Mouse (Mus musculus) midbrain, embryonic 14.5 days (tissue): ENCODE measurements at regions not wholly inside any gene's neighbourhood (a gene's known extent, or its start where the extent isn't known, plus 50 kb on each side); places are given as distances from the start of the nearest gene placed in this dataset.

Source experiments
- ATAC-seq: fragments of 200-750 bp; cut with Nextera tagmentation; 2 replicates; pipeline ENCODE4 v1.8.0; 2017; ENCODE audit warnings: moderate number of reproducible peaks, moderate library complexity; ENCODE audit not compliant: low FRiP score, low TSS enrichment
- DNase-seq: peaks from one replicate; pipeline ENCODE4 v3.0.0-alpha.2; 2015
- H3K27ac ChIP-seq: fragments of 300-500 bp; sonication (generic); replicated peaks from 2 replicates; pipeline ENCODE4 v1.5.1; 2014; ENCODE audit warnings: mild to moderate bottlenecking, low read depth, low read length, moderate library complexity
- H3K27me3 ChIP-seq: fragments of 300-500 bp; sonication (generic); 2 replicates; pipeline ENCODE4 v1.6.1; 2014; ENCODE audit warnings: low read length, control low read depth, mixed read lengths; ENCODE audit not compliant: control insufficient read depth, insufficient read depth
- H3K36me3 ChIP-seq: fragments of 300-500 bp; sonication (generic); 2 replicates; pipeline ENCODE4 v1.6.1; 2014; ENCODE audit warnings: low read length, control low read depth; ENCODE audit not compliant: control insufficient read depth, insufficient read depth
- H3K4me1 ChIP-seq: fragments of 300-500 bp; sonication (generic); 2 replicates; pipeline ENCODE4 v1.6.1; 2014; ENCODE audit warnings: mild to moderate bottlenecking, antibody characterized with exemption, low read length, control low read depth; ENCODE audit not compliant: control insufficient read depth, insufficient read depth
- H3K4me2 ChIP-seq: fragments of 300-500 bp; sonication (generic); 2 replicates; pipeline ENCODE4 v1.6.1; 2014; ENCODE audit warnings: mild to moderate bottlenecking, low read length, moderate library complexity
- H3K4me3 ChIP-seq: fragments of 300-500 bp; sonication (generic); replicated peaks from 2 replicates; pipeline ENCODE4 v1.5.1; 2014; ENCODE audit warnings: low read depth, low read length
- H3K9ac ChIP-seq: fragments of 300-500 bp; sonication (generic); replicated peaks from 2 replicates; pipeline ENCODE4 v1.6.1; 2014; ENCODE audit warnings: mild to moderate bottlenecking, low read length, moderate library complexity
- H3K9me3 ChIP-seq: fragments of 300-500 bp; sonication (generic); 2 replicates; pipeline ENCODE4 v1.6.1; 2016; ENCODE audit warnings: low read length, control low read depth, mixed read lengths; ENCODE audit not compliant: control insufficient read depth
- WGBS: fragments of 180-500 bp; shearing (Covaris S2); extraction: QIAGEN DNeasy Blood & Tissue Kit; methylation state at CpG from one replicate; pipeline ENCODE4 v1.1.7; 2014; 5-methylcytosine and 5-hydroxymethylcytosine counted together

DNA sequence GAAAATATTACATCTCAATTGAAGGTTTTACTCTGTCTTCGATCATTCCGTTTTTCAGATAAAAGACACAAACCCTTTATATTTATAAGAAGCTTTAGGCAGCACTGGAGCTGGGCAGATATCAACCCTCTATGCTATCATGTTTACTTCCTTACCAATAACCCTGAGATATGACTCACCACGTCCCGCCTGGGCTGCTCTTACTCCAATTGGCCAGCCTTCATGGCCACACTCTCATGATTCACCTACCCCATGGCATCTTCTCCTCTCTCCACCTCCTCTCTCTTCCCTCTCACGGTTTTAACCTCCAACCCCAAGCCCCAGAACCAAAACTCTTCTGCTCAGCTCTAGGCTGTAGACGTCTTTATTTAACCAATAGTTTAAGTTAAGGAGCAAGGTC, 171.9 kb upstream of the Ubl3 start:
- Histone ChIP-seq H3K4me2 (no peak overlapping the region), H3K36me3 (no peaks in the 10 kb centered on the region), H3K9ac (no peak overlapping the region), H3K27ac (no peak overlapping the region), H3K27me3 (no peaks in the 10 kb centered on the region), H3K4me3 (no peak overlapping the region), H3K9me3 (no peaks in the 10 kb centered on the region), H3K4me1 (no peaks in the 10 kb centered on the region)
- no peak for DNase-seq
- no peak for ATAC-seq
- 88% methylated on average over 6 of the region's 6 CpGs for whole genome bisulfite sequencing

GRCm38 (mm10) chr5:148723677-148724227, 171.2 kb upstream of the Ubl3 start:
- Histone ChIP-seq H3K27ac (no peak overlapping the region), H3K9me3 (no peaks in the 10 kb centered on the region), H3K27me3 (no peaks in the 10 kb centered on the region), H3K9ac (no peak overlapping the region), H3K4me1 (no peaks in the 10 kb centered on the region), H3K4me3 (no peak overlapping the region), H3K4me2 (no peak overlapping the region), H3K36me3 (no peaks in the 10 kb centered on the region)
- WGBS: 94% methylated on average over 11 of the region's 11 CpGs
- DNase-seq (no peak), ATAC-seq (no peak)

- H3K9ac ChIP-seq: no peak overlapping the region
- no peak overlapping the region for H3K4me3 ChIP-seq
- no peaks in the 10 kb centered on the region for H3K4me1 ChIP-seq
- WGBS: 88% methylated on average over 5 of the region's 5 CpGs
- no peaks in the 10 kb centered on the region for H3K36me3 ChIP-seq
- H3K27me3 ChIP-seq: no peaks in the 10 kb centered on the region
- H3K4me2 ChIP-seq: no peak overlapping the region
- no peak overlapping the region for H3K27ac ChIP-seq
- ATAC-seq (no peak), DNase-seq (no peak)
- no peaks in the 10 kb centered on the region for H3K9me3 ChIP-seq
Measured at GRCm38 (mm10) chr5:148720604-148721003, 168.0 kb upstream of the Ubl3 start.

GRCm38 (mm10) chr5:148716633-148717032, 164.0 kb upstream of the Ubl3 start:
- Histone ChIP-seq H3K4me2 (no peak overlapping the region), H3K9me3 (no peaks in the 10 kb centered on the region), H3K4me1 (no peaks in the 10 kb centered on the region), H3K4me3 (no peak overlapping the region), H3K27ac (no peak overlapping the region), H3K27me3 (no peaks in the 10 kb centered on the region), H3K36me3 (no peaks in the 10 kb centered on the region), H3K9ac (no peak overlapping the region)
- DNase-seq: no peak
- 94% methylated on average over 6 of the region's 6 CpGs for WGBS
- no peak for ATAC-seq

- ATAC-seq (no peak), DNase-seq (no peak)
- Histone ChIP-seq H3K27me3 (no peaks in the 10 kb centered on the region), H3K4me2 (no peak overlapping the region), H3K4me3 (no peak overlapping the region), H3K4me1 (no peaks in the 10 kb centered on the region), H3K9ac (no peak overlapping the region), H3K9me3 (no peaks in the 10 kb centered on the region), H3K36me3 (no peaks in the 10 kb centered on the region), H3K27ac (no peak overlapping the region)
- WGBS: 66% methylated on average over 15 of the region's 15 CpGs
Measured at GRCm38 (mm10) chr5:148715218-148715991, 162.8 kb upstream of the Ubl3 start.

GRCm38 (mm10) chr5:148714807-148715206, 162.2 kb upstream of the Ubl3 start:
- Histone ChIP-seq H3K9ac (no peak overlapping the region), H3K27me3 (no peaks in the 10 kb centered on the region), H3K4me3 (no peak overlapping the region), H3K27ac (no peak overlapping the region), H3K4me1 (no peaks in the 10 kb centered on the region), H3K4me2 (no peak overlapping the region), H3K36me3 (no peaks in the 10 kb centered on the region), H3K9me3 (no peaks in the 10 kb centered on the region)
- no peak for ATAC-seq
- 84% methylated on average over 4 of the region's 4 CpGs for WGBS
- no peak for DNase-seq

- WGBS: 91% methylated on average over 5 of the region's 5 CpGs
- H3K4me1 ChIP-seq: peaks cover 6% of the 10 kb centered on the region
- ATAC-seq: no peak
Measured at GRCm38 (mm10) chr5:148713796-148714195, 161.2 kb upstream of the Ubl3 start.

GRCm38 (mm10) chr5:148713039-148713438, 160.4 kb upstream of the Ubl3 start:
- no peak for DNase-seq
- no peak overlapping the region for H3K4me3 ChIP-seq
- H3K9me3 ChIP-seq: no peaks in the 10 kb centered on the region
- H3K27ac ChIP-seq: no peak overlapping the region
- H3K4me2 ChIP-seq: no peak overlapping the region
- H3K36me3 ChIP-seq: no peaks in the 10 kb centered on the region
- no peaks in the 10 kb centered on the region for H3K27me3 ChIP-seq
- no peak for ATAC-seq
- H3K4me1 ChIP-seq: peaks cover 14% of the 10 kb centered on the region
- H3K9ac ChIP-seq: no peak overlapping the region

More at GRCm38 (mm10) chr5:148713796-148714195, 161.2 kb upstream of the Ubl3 start:
- no peak for DNase-seq
- Histone ChIP-seq H3K9me3 (no peaks in the 10 kb centered on the region), H3K27me3 (no peaks in the 10 kb centered on the region), H3K9ac (no peak overlapping the region), H3K27ac (no peak overlapping the region), H3K4me3 (no peak overlapping the region), H3K36me3 (no peaks in the 10 kb centered on the region), H3K4me2 (no peak overlapping the region)

DNA sequence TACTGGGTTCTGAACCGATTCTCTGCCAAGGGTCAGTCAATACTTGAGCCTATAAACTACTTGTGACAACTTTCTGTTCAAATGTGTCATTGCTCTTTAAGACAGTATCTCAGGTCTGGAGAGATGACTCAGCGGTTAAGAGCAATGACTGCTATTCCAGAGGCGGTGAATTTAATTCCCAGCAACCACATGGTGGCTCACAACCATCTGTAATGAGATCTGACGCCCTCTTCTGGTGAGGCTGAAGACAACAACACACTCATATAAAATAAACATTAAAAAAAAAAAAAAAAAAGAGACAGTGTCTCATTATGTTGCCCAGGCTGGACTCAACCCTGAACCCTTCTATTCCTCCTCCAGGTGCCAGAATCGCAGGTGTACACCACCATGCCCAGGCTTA, 159.0 kb upstream of the Ubl3 start:
- 82% methylated on average over 5 of the region's 5 CpGs for WGBS
- no peaks in the 10 kb centered on the region for H3K9me3 ChIP-seq
- no peak overlapping the region for H3K4me3 ChIP-seq
- H3K4me1 ChIP-seq: peaks cover 17% of the 10 kb centered on the region
- H3K27ac ChIP-seq: no peak overlapping the region
- H3K27me3 ChIP-seq: no peaks in the 10 kb centered on the region
- ATAC-seq: no peak
- no peak overlapping the region for H3K4me2 ChIP-seq
- no peak for DNase-seq
- no peaks in the 10 kb centered on the region for H3K36me3 ChIP-seq
- no peak overlapping the region for H3K9ac ChIP-seq
